Mouse (Mus musculus): Measurements from ENCODE around the gene Pcsk5. TPM values are rescaled to one million over a fixed set of nuclear protein-coding genes. Genes with fewer than 3 reads are reported as not detected.

Gene Pcsk5
- total and polyA plus RNA-seq, 3 experiments: not detected

DNA sequence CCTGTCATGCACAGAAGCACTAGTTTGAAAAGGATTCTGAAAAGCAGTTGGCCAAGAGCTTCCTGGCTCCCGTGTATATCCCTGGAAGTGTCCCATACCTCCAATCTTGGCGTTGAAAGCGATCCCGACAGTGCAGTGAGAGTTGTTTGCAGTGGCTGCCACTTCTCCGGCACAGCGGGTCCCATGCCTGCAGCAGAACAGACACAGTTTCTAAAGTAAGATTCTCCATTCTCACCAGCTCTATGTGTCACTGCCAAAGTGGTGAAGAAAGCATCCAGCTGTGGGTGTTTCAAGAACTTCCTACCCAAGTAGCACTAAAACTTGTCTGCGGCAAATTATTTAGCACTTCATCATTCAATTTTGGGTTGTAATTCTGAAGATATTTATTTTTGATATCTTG is 159.1 kb downstream of the Pcsk5 start:
- Histone ChIP-seq H3K79me2 (replicated peaks; ENCODE audit: control insufficient read depth, extremely low read depth, insufficient read depth, poor library complexity, severe bottlenecking) (no peaks in the 10 kb centered on the region), H3K4me3 (replicated peaks in 1 of 3; ENCODE audit: low read depth in 2 of 3, low read length in 2 of 3, poor library complexity in 1 of 3) (no peak overlapping the region), H3K4me2 (ENCODE audit: insufficient read depth, low read depth, poor library complexity, severe bottlenecking) (no peak overlapping the region), H3K36me3 (replicated peaks in 1 of 2; ENCODE audit: control insufficient read depth in 1 of 2, insufficient read depth in 1 of 2, low read length in 1 of 2) (no peaks in the 10 kb centered on the region), H3K9ac (ENCODE audit: insufficient read depth, low read depth) (no peak overlapping the region), H3K4me1 (ENCODE audit: control insufficient read depth in 1 of 2, insufficient read depth in 2 of 2) (no peaks in the 10 kb centered on the region), H3K27ac (ENCODE audit: insufficient read depth, low read depth) (no peak overlapping the region), H3K9me3 (replicated peaks; ENCODE audit: low read length) (no peaks in the 10 kb centered on the region), H3K27me3 (replicated peaks) (no peaks in the 10 kb centered on the region)
- no peak for TF ChIP-seq ELF1 (IDR thresholded peaks at IDR 0.05; ENCODE audit: low read depth, low read length)
- no peak for DNase-seq (ENCODE audit: extremely low read depth)
- dilution Hi-C loops (cut with MboI; ENCODE audit: extremely low pct_ligation_motif_present, extremely low pct_unique_long_range_greater_than_20kb, low sequenced_read_pairs): no loop called here
- in situ Hi-C loops (cut with MboI; ENCODE audit: low pct_ligation_motif_present, low pct_unique_long_range_greater_than_20kb, low sequenced_read_pairs): no loop called here

DNA sequence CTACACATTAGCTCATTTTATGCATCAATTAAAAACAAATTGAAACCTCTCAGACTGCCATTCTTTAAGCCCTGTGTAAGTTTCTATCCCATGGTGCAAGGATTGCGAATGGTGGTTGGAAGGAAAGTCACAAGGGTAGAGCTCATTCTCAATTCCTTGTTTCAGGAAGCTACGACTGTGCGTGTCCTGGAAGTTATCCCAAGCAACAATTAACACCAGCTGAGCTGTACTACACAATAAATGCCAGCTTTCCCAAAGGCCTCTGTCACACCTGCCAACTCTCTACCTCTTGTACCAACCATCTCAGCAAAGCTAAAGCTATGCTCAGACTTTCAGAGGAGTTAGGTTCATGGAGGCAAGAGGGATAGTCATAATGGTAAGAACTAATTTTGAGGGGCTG is 174.8 kb downstream of the Pcsk5 start:
- H3K27ac ChIP-seq (ENCODE audit: insufficient read depth, low read depth): no peak overlapping the region

DNA sequence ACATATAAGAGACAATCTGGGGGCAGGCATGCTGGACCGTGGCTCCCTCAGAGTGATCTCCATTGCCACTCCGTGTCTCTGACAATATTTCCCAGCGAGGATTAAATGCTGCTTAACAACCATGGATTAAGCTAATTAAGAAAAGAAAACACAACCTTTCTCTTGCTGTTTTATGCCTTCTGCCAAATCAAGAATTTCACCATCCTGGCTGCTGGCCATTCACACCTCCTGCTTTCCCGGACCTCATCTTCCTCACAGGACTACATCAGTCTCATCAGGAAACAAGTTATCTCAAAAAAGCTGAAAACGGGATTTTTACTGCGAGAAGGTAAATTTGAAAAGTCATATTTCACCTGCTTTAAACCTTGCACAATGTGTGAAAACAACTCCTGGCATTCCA is 175.2 kb downstream of the Pcsk5 start:
- no peaks in the 10 kb centered on the region for H3K4me1 ChIP-seq (ENCODE audit: control insufficient read depth in 1 of 2, insufficient read depth in 2 of 2)
- H3K36me3 ChIP-seq (replicated peaks in 1 of 2; ENCODE audit: control insufficient read depth in 1 of 2, insufficient read depth in 1 of 2, low read length in 1 of 2): no peaks in the 10 kb centered on the region
- no peaks in the 10 kb centered on the region for H3K9me3 ChIP-seq (replicated peaks; ENCODE audit: low read length)
- H3K4me3 ChIP-seq (replicated peaks in 1 of 3; ENCODE audit: low read depth in 2 of 3, low read length in 2 of 3, poor library complexity in 1 of 3): no peak overlapping the region
- TF ChIP-seq USF2 (conservative IDR thresholded peaks at IDR 0.05; ENCODE audit: low read depth, low read length) (no peak), ZNF384 (IDR thresholded peaks at IDR 0.05; ENCODE audit: low read depth, low read length) (no peak), NRF1 (IDR thresholded peaks at IDR 0.05; ENCODE audit: low read depth, low read length) (no peak), JUND (conservative IDR thresholded peaks at IDR 0.05; ENCODE audit: low read depth, low read length) (no peak), TCF12 (IDR thresholded peaks at IDR 0.05; ENCODE audit: low read depth, low read length) (no peak), HCFC1 (IDR thresholded peaks at IDR 0.05; ENCODE audit: low read depth, low read length) (no peak), UBTF (IDR thresholded peaks at IDR 0.05; ENCODE audit: low read depth, low read length) (no peak), ZMIZ1 (IDR thresholded peaks at IDR 0.05; ENCODE audit: low read depth, low read length) (no peak)
- dilution Hi-C loops (cut with MboI; ENCODE audit: extremely low pct_ligation_motif_present, extremely low pct_unique_long_range_greater_than_20kb, low sequenced_read_pairs) (no loop called here), in situ Hi-C loops (cut with MboI; ENCODE audit: low pct_ligation_motif_present, low pct_unique_long_range_greater_than_20kb, low sequenced_read_pairs) (no loop called here)
- no peak overlapping the region for H3K9ac ChIP-seq (ENCODE audit: insufficient read depth, low read depth)
- no peak for DNase-seq (ENCODE audit: extremely low read depth)
- no peaks in the 10 kb centered on the region for H3K79me2 ChIP-seq (replicated peaks; ENCODE audit: control insufficient read depth, extremely low read depth, insufficient read depth, poor library complexity, severe bottlenecking)
- no peaks in the 10 kb centered on the region for H3K27me3 ChIP-seq (replicated peaks)
- H3K27ac ChIP-seq (ENCODE audit: insufficient read depth, low read depth): no peak overlapping the region
- no peak overlapping the region for H3K4me2 ChIP-seq (ENCODE audit: insufficient read depth, low read depth, poor library complexity, severe bottlenecking)

More for the DNA sequence above, 174.8 kb downstream of the Pcsk5 start:
- H3K4me3 ChIP-seq (replicated peaks in 1 of 3; ENCODE audit: low read depth in 2 of 3, low read length in 2 of 3, poor library complexity in 1 of 3): no peak overlapping the region
- no peaks in the 10 kb centered on the region for H3K9me3 ChIP-seq (replicated peaks; ENCODE audit: low read length)
- DNase-seq (ENCODE audit: extremely low read depth): no peak
- in situ Hi-C loops (cut with MboI; ENCODE audit: low pct_ligation_motif_present, low pct_unique_long_range_greater_than_20kb, low sequenced_read_pairs): no loop called here
- no peak for TF ChIP-seq KAT2A (IDR thresholded peaks at IDR 0.05; ENCODE audit: insufficient replicate concordance, low read length)
- TF ChIP-seq NELFE (IDR thresholded peaks at IDR 0.05; ENCODE audit: low read depth, low read length): no peak
- TF ChIP-seq POLR2AphosphoS2 (IDR thresholded peaks at IDR 0.05; ENCODE audit: low read depth, low read length): no peak
- no peak for TF ChIP-seq BHLHE40 (IDR thresholded peaks at IDR 0.05; ENCODE audit: low read depth, low read length)
- TF ChIP-seq TBP (conservative IDR thresholded peaks at IDR 0.05; ENCODE audit: low read depth, low read length): no peak
- no peak for TF ChIP-seq E2F4 (IDR thresholded peaks at IDR 0.05; ENCODE audit: insufficient replicate concordance, low read depth, low read length)
- TF ChIP-seq CHD1 (IDR thresholded peaks at IDR 0.05; ENCODE audit: low read depth, low read length): no peak
- TF ChIP-seq RCOR1 (conservative IDR thresholded peaks at IDR 0.05; ENCODE audit: low read depth, low read length): no peak
- TF ChIP-seq CHD2 (IDR thresholded peaks at IDR 0.05; ENCODE audit: low read length): no peak
- TF ChIP-seq MAZ (IDR thresholded peaks at IDR 0.05; ENCODE audit: low read depth, low read length): no peak
- no peak for TF ChIP-seq UBTF (IDR thresholded peaks at IDR 0.05; ENCODE audit: low read depth, low read length)
- TF ChIP-seq RAD21 (IDR thresholded peaks at IDR 0.05; ENCODE audit: low read depth, low read length): no peak
- no peak for TF ChIP-seq MAX (IDR thresholded peaks at IDR 0.05; ENCODE audit: low read length)
- no peak for TF ChIP-seq SIN3A (IDR thresholded peaks at IDR 0.05; ENCODE audit: low read length)
- TF ChIP-seq PAX5 (IDR thresholded peaks at IDR 0.05; ENCODE audit: low read length): no peak
- H3K27me3 ChIP-seq (replicated peaks): no peaks in the 10 kb centered on the region
- H3K79me2 ChIP-seq (replicated peaks; ENCODE audit: control insufficient read depth, extremely low read depth, insufficient read depth, poor library complexity, severe bottlenecking): no peaks in the 10 kb centered on the region
- dilution Hi-C loops (cut with MboI; ENCODE audit: extremely low pct_ligation_motif_present, extremely low pct_unique_long_range_greater_than_20kb, low sequenced_read_pairs): no loop called here
- no peaks in the 10 kb centered on the region for H3K36me3 ChIP-seq (replicated peaks in 1 of 2; ENCODE audit: control insufficient read depth in 1 of 2, insufficient read depth in 1 of 2, low read length in 1 of 2)
- H3K4me2 ChIP-seq (ENCODE audit: insufficient read depth, low read depth, poor library complexity, severe bottlenecking): no peak overlapping the region
- no peak overlapping the region for H3K9ac ChIP-seq (ENCODE audit: insufficient read depth, low read depth)
- no peaks in the 10 kb centered on the region for H3K4me1 ChIP-seq (ENCODE audit: control insufficient read depth in 1 of 2, insufficient read depth in 2 of 2)
